Mouse (Mus musculus) kidney, postnatal 0 days (tissue): ENCODE measurements around the gene Emc8. TPM values are rescaled to one million over a fixed set of nuclear protein-coding genes. Genes with fewer than 3 reads are reported as not detected.

Experiments used
- ATAC-seq: fragments of 200-750 bp; cut with Nextera tagmentation; replicated peaks from 2 replicates; pipeline ENCODE4 v1.8.0; 2017; ENCODE audit warnings: low read depth, moderate number of reproducible peaks, moderate TSS enrichment, moderate library complexity; ENCODE audit not compliant: low FRiP score
- DNase-seq: peaks from one replicate; pipeline ENCODE4 v3.0.0-alpha.2; 2016; ENCODE audit warnings: low spot score
- H3K27ac ChIP-seq: fragments of 300-500 bp; sonication (generic); 2 replicates; pipeline ENCODE4 v1.5.1; 2014; ENCODE audit warnings: mild to moderate bottlenecking
- H3K27me3 ChIP-seq: fragments of 300-500 bp; sonication (generic); 2 replicates; pipeline ENCODE4 v1.6.1; 2014; ENCODE audit warnings: low read length, mixed read lengths; ENCODE audit not compliant: insufficient read depth
- H3K36me3 ChIP-seq: fragments of 300-500 bp; sonication (generic); 2 replicates; pipeline ENCODE4 v1.6.1; 2014; ENCODE audit warnings: low read length, mixed read lengths; ENCODE audit not compliant: insufficient read depth
- H3K4me1 ChIP-seq: fragments of 300-500 bp; sonication (generic); replicated peaks from 2 replicates; pipeline ENCODE4 v1.6.1; 2014; ENCODE audit warnings: antibody characterized with exemption, low read length, mixed read lengths; ENCODE audit not compliant: insufficient read depth
- H3K4me2 ChIP-seq: fragments of 300-500 bp; sonication (generic); 2 replicates; pipeline ENCODE4 v1.6.1; 2014; ENCODE audit warnings: mild to moderate bottlenecking, low read length, moderate library complexity, mixed read lengths
- H3K4me3 ChIP-seq: fragments of 300-500 bp; sonication (generic); replicated peaks from 2 replicates; pipeline ENCODE4 v1.5.1; 2014; ENCODE audit warnings: low read depth, low read length
- H3K9ac ChIP-seq: fragments of 300-500 bp; sonication (generic); 2 replicates; pipeline ENCODE4 v1.6.1; 2014; ENCODE audit warnings: low read depth, low read length
- H3K9me3 ChIP-seq: fragments of 300-500 bp; sonication (generic); replicated peaks from 2 replicates; pipeline ENCODE4 v1.6.1; 2016; ENCODE audit warnings: low read length, inconsistent platforms, mixed read lengths
- CTCF ChIP-seq: IDR thresholded peaks from 2 replicates; pipeline ENCODE4 v1.5.1; 2016; ENCODE audit warnings: antibody characterized with exemption, low read depth, mild to moderate bottlenecking, moderate library complexity
- WGBS: fragments of 180-500 bp; shearing (Covaris S2); extraction: QIAGEN DNeasy Blood & Tissue Kit; methylation state at CpG from one replicate; pipeline ENCODE4 v1.1.7; 2014; 5-methylcytosine and 5-hydroxymethylcytosine counted together
- polyA plus RNA-seq: library from polyadenylated mRNA; unstranded; fragments of >200 nt; fragmentation: Nextera tagmentation; extraction: Ambion mirVana; gene quantifications from 2 replicates; pipeline ENCODE4 v1.2.1, GENCODE M21; 2015

Emc8 gene
- polyA plus RNA-seq, 1 experiment from 2014 or later: 213 TPM

GRCm38 (mm10) chr8:120619235-120620180 is 48.9 kb downstream of the Emc8 start:
- TF ChIP-seq CTCF: no peak
- ATAC-seq: no peak
- no peak overlapping the region for H3K4me2 ChIP-seq
- H3K4me3 ChIP-seq: no peak overlapping the region
- no peaks in the 10 kb centered on the region for H3K27me3 ChIP-seq
- H3K4me1 ChIP-seq: 0 out of 2 replicates have a peak, but pooled peaks cover 5% of the 10 kb centered on the region
- no peaks in the 10 kb centered on the region for H3K36me3 ChIP-seq
- H3K27ac ChIP-seq: no peak overlapping the region
- DNase-seq: no peak
- H3K9me3 ChIP-seq: no peaks in the 10 kb centered on the region
- H3K9ac ChIP-seq: no peak overlapping the region
- 79% methylated on average over 11 of the region's 11 CpGs for WGBS

GRCm38 (mm10) chr8:120618110-120618509 is 50.3 kb downstream of the Emc8 start:
- Histone ChIP-seq H3K9ac (no peak overlapping the region), H3K36me3 (no peaks in the 10 kb centered on the region), H3K27ac (no peak overlapping the region), H3K27me3 (no peaks in the 10 kb centered on the region), H3K9me3 (no peaks in the 10 kb centered on the region), H3K4me3 (no peak overlapping the region), H3K4me1 (no peaks in the 10 kb centered on the region), H3K4me2 (no peak overlapping the region)
- TF ChIP-seq CTCF: peak; percentile 84
- ATAC-seq (peak; percentile 33; the same call in 1 of the 2 replicates), DNase-seq (peak; percentile 86)
- WGBS: 2% methylated on average over 6 of the region's 6 CpGs

- Histone ChIP-seq H3K4me1 (no peaks in the 10 kb centered on the region), H3K27ac (no peak overlapping the region), H3K4me3 (no peak overlapping the region), H3K4me2 (no peak overlapping the region), H3K9ac (no peak overlapping the region), H3K9me3 (no peaks in the 10 kb centered on the region), H3K27me3 (no peaks in the 10 kb centered on the region), H3K36me3 (no peaks in the 10 kb centered on the region)
- TF ChIP-seq CTCF: no peak
- WGBS: 47% methylated on average over 7 of the region's 8 CpGs
- ATAC-seq: no peak
- no peak for DNase-seq
Measured at GRCm38 (mm10) chr8:120616663-120617626, 51.4 kb downstream of the Emc8 start.

- 86% methylated on average over 3 of the region's 3 CpGs for WGBS
- H3K4me2 ChIP-seq: no peak overlapping the region
- TF ChIP-seq CTCF: no peak
Measured at GRCm38 (mm10) chr8:120614491-120614890, 53.9 kb downstream of the Emc8 start.

GRCm38 (mm10) chr8:120610824-120611223 is 57.5 kb downstream of the Emc8 start:
- no peak for DNase-seq
- no peak for TF ChIP-seq CTCF
- 83% methylated on average over 6 of the region's 6 CpGs for WGBS
- no peak overlapping the region for H3K4me3 ChIP-seq
- ATAC-seq: no peak
- H3K9ac ChIP-seq: no peak overlapping the region
- no peaks in the 10 kb centered on the region for H3K9me3 ChIP-seq
- H3K4me2 ChIP-seq: no peak overlapping the region
- H3K36me3 ChIP-seq: no peaks in the 10 kb centered on the region
- no peak overlapping the region for H3K27ac ChIP-seq
- no peaks in the 10 kb centered on the region for H3K4me1 ChIP-seq
- H3K27me3 ChIP-seq: no peaks in the 10 kb centered on the region

More at GRCm38 (mm10) chr8:120614491-120614890, 53.9 kb downstream of the Emc8 start:
- no peak for DNase-seq
- H3K9ac ChIP-seq: no peak overlapping the region
- no peaks in the 10 kb centered on the region for H3K36me3 ChIP-seq
- no peaks in the 10 kb centered on the region for H3K27me3 ChIP-seq
- H3K27ac ChIP-seq: no peak overlapping the region
- no peaks in the 10 kb centered on the region for H3K9me3 ChIP-seq
- H3K4me1 ChIP-seq: no peaks in the 10 kb centered on the region
- ATAC-seq: no peak
- no peak overlapping the region for H3K4me3 ChIP-seq

GRCm38 (mm10) chr8:120607885-120608284 is 60.5 kb downstream of the Emc8 start:
- Histone ChIP-seq H3K4me2 (no peak overlapping the region), H3K36me3 (no peaks in the 10 kb centered on the region), H3K4me1 (no peaks in the 10 kb centered on the region), H3K9ac (no peak overlapping the region), H3K4me3 (no peak overlapping the region), H3K27me3 (no peaks in the 10 kb centered on the region), H3K27ac (no peak overlapping the region), H3K9me3 (no peaks in the 10 kb centered on the region)
- WGBS: 15% methylated on average over 7 of the region's 7 CpGs
- peak; percentile 83 for DNase-seq
- no peak for ATAC-seq
- peak; percentile 96 for TF ChIP-seq CTCF
